Mouse (Mus musculus) cerebellum, postnatal 25 days (tissue): ENCODE results near the gene Phrf1.
A peak's percentile ranks its signal among the peaks of the same experiment; 100 is the strongest.
"Not testable (repeated sequence)": the region's sequence is repeated elsewhere in the genome, so short reads cannot be mapped to it uniquely, and the experiment has no call there.

Experiments used
- DNase-seq, 2 experiments: peaks; one replicate each; pipeline ENCODE4 v3.0.0; 2021; ENCODE audit warnings: mixed read lengths in 2 of 2

The Phrf1 gene

DNA sequence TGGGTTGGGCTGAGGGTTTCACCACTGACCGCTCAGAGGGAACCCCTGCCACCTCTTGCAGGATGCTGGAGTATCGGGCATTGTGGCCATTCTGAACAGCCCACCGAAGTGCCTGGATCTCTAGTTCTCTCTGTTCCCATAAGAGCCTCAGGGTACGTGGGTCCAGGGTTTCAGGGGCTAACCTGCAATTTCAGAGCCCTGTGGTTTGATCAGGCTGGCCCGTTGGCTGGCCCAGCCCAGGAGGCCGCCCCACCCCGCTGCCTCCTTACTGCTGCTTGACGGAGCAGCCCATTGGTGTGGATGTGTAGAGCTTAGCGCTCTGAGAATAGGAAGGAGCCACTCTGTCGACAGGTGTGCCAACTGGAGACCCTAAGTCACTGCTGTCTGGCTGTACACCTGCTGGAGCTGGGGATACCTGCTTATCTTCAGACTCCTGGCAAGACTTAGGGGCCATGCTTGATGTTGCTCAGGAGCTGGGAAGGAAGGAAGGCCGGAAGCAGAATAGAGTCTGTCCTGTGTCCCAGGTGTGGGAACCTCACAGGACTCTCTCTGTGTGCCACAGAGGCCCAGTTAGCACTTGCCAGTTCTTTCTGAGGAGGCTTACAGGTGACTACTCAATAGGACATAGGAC lies 14.9 kb upstream of the Phrf1 start, which contains the start of gene Lmntd2:
Lmntd2 (minus strand) TSS at position 476 of the 631 bp plus-strand sequence.
- no peak for DNase-seq

DNA sequence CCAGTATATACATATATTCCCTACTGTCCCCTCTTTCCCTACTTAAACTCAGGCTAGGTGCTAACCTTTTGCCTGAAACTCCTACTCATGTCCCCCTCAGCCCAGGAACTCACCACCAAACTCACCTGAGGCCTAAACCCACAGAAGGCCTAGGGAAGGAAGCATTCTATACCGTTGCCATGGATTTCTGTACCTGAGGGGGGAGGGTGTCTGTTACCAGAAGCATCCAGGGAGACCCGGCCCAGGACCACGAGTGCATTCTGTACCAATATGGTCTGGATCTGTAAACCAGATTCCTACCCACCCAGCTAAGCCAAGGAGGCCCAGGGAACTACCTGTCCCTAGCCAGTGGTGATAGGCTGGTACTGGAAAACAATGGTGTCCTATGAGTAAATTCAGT lies 14.3 kb upstream of the Phrf1 start:
- DNase-seq: no peak

DNA sequence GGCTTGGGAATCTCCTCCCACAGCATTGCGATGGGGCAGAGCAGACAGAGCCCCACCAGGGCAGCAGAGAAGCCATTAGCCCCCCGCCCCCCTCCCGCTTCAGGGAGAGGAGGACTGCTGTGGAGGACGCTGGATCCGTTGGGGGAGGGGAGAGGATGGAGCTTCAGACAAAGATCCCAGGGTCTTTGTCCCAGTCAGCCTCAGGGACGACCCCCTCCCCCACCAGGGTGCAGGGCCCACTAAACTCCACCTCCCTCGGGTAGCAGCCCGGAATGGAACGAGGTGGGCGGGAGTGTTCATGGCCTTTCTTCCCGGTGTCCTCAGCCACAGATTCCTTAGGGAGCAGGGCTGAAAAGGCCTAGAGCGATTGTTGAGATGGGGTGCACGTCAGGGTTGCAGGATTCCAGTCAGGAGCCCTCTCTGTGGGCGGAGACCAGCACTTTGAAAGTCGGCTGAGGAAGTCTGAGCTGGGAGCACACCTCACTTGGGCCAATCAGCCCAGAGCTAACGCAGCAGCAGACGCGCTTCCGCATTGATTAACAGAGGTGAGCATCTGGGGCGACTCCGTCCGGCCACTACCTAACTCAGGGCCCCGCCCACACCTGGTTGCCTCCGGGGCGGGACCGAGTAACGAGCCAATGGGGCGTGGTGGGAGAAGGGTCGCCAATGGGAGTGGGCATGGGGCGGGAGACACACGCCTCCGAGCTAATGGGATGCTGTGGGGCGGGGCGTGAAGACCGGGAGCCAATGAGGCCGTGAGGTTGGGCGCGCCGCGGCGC lies 13.3 kb upstream of the Phrf1 start, which contains the start of gene Rassf7:
Rassf7 (plus strand) TSS at position 760 of the 779 bp plus-strand sequence.
- peak; percentile 86 to 93 for DNase-seq

DNA sequence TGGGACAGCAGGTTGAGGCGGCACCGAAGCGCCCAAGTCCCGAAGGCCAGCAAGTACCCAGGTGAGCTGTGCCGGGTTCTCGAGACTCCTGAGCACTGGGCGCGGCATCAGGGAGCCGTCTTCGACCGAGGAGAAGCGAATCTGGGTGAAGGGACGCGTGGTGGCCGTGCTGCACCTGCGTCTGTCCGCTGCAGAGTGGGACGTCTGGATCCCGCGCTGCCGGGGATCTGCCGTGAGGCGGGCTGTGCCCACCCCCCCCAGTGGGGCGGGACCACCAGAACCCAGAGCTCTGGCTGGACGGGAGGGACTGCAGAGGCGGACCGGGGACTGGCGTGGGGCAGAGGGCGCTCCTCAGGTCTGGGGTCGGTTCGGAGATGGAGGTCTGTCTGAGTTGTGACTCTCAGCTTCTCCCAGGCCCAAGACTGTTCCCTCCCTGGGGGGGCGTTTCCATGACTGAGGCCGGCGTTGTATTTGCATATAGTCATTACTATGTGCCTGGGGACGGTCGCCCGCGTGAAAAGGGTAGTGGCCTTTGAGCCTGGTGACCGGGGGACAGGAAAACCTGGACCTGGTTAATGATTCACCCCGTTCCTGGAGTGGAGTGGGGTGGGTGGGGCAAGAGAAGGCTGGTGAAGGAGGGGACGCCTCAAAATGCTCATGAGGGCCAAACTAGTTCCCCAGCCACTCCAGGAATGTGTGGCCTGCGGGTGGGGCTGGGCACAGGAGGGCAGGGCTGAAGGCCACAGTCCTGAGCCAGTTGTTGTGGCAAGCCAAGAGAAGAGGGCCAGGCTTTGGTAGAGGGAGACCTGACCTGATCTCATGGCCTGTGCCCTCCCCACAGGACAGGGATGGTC lies 12.5 kb upstream of the Phrf1 start:
- DNase-seq: no peak

DNA sequence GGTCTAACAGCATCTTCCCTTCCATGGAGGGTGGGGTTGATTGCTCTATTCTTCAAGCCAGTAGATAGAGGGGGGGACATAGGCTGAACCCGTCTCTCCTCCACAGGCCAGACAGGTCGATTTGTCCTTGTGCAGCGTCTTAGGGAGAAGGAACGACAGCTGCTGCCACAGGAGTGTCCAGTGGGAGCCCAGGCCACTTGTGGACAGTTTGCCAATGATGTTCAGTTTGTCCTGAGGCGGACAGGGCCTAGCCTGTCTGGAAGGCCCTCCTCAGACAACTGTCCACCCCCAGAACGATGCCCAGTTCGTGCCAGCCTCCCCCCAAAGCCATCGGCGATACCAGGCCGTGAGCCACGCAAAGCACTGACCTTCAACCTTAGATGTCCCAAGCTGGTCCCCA lies 11.7 kb upstream of the Phrf1 start:
- DNase-seq: no peak

DNA sequence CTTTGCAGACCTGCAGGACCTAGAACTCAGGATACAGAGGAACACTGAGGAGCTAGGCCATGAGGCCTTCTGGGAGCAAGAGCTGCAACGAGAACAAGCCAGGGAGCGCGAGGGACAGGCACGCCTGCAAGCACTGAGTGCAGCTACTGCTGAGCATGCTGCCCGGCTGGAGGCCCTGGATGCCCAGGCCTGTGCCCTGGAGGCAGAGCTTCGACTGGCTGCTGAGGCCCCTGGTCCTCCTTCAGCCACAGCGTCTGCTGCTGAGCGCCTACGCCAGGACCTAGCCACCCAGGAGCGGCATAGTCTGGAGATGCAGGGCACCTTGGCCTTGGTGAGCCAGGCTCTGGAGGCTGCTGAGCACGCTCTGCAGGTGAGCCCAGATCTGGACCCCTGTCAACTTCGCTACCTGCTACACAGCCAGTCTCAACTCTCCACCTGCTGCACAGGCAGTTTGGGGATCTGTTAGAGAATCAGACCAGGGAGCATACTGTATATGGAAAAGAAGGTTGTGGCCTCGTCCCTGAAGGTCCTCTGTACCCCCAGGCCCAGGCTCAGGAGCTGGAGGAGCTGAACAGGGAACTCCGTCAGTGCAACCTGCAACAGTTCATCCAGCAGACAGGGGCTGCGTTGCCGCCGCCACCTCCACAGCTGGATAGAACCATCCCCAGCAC lies 11.1 kb upstream of the Phrf1 start:
- no peak for DNase-seq

DNA sequence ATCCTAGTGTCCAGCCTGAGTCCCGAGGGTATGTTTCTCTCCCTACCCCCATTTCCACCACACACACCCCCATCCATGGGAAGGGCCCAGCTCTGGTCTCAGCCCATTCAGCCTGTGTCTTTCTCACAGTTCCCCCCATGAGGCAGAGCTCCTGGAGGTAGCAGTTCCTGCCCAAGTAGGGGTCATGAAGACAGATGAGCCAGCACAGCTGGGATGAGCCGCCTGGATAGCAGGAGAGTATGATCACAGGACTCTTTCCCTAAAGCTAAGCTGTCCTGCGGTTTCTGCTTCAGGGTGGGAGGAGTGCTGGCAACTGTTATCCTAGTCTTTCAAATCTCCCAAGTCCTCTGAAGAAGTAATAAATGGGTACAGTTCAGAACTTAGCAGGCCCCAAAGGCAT lies 10.4 kb upstream of the Phrf1 start:
- no peak for DNase-seq

DNA sequence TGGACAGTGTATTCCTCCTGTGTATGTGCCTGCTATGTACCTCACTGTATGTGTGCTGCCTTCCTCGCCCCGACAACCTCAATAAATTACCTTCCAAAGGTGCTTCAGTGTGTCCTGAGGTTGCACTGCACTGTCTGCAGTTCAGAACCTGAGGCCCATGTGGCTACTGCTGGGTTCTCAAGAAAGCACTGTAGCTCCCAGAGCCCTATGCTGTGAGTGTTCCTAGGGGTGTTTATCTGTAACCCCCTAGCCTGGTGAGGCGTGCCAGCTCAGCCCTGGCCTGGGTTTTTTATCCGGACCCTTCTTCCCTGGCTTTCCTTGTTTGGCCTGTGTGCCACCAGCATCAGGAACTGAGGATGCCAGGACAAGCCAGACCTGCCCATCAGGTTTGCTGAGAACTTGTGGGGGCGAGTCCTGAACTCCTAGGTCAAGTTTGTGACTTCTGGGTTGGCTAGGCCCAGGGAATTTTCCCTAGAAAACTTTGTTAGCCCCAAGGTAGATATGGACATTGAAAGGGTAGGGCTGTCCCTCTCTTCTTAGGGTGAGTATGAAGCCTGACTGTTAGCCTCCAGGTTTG lies 9.9 kb upstream of the Phrf1 start:
- DNase-seq: no peak

DNA sequence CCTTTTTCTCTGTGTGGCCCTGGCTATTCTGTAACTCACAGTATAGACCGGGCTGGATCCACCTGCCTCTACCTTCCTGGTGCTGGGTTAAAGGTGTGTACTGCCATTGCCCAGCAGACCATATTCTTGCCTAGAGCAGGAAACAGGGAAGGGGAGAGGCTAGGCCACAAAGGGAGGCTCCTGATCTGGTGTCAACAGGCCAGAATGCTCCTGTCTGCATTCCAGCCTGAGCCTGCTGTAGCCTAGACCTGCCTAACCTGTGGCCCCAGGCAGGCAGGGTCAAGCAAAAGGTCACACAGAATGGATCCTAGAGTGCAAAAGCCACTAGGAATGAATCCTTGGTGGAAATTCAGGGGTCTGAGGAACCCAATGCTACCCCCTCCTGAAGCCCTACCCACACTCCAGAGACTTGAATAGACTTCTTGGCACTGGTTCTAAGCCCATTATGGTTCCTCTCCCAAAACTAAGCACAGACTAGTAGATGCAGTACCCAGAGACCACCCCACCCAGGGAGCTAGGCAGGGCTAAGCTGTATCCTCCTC lies 9.0 kb upstream of the Phrf1 start:
- DNase-seq: no peak

DNA sequence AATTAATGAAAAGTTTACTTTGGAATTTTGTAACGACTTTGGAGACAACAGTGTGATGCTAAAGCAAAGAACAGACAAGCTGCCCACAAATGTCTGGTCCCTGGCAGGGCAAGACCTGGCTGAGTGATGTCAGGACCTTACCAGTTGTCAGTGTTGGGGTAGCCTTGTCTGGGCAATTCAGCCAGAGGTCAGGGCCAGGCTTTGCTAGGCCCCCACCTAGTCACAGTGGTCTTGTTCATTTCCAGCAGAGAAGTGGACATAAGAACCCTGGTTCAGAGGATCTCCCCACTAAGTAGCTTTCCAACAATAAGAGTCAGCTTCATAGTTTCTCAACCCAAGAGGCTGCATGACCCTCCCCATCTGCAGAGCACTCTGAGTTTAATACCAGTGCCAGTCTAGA lies 8.2 kb upstream of the Phrf1 start:
- no peak for DNase-seq

DNA sequence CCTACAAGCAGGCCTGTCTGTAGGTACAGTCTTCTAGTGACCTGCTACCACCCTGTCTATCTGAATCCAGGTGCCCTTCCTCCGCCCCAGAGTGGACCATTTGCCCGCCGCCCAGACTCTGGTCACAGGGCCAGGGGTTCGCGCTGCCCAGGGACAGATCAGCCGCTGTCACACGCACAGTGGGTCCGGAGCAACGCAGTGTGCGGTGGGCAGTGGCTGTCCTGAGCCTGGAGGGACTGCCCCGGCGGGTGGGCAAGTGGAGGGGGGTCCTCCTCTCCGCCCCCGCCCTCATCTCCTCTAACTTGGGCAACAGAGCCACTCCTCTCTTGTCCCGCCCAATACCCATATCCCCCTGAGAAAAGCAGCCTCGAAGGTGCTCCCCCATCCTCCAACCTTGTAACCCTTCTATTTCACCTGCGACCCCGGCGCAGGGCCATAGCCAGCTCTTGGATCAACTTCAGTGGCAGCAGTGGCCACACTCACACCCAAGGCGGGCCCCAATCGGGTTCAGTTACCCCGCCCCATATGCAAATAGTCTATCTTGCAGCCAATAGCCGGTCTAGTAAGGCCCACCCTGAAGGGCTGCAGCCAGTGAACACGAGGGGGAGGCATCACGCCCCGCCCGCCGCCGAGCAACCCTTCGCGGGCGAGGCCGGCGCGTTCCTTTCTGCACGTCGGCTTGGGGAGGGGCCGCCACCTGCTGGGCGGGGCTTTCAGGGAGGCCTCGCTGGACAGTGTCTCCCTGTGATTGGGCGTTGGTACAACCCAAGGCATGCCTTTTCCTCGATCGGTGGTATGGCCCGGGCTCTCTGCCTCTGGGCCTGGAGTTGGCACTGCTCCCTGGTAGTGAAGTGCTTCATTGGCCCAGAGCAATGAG lies 7.1 kb upstream of the Phrf1 start:
- peak; percentile 89 to 94 for DNase-seq

DNA sequence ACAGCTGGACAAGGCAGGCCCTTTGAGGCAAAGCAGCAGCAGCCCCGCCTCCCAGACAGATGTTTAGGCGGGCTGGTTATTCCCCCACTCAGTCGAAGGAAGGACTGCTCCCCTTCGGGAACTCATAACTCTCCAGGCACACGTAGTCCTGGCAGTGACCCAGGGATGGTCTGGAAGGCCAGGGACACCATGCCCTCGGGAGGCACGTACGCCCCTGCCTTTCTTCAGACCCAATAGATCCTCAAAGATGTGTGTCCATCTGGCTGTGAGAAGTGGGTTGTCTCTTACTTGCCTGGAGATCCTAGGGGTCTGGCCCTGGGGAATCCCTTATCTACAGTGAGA lies 6.5 kb upstream of the Phrf1 start:
- no peak for DNase-seq

DNA sequence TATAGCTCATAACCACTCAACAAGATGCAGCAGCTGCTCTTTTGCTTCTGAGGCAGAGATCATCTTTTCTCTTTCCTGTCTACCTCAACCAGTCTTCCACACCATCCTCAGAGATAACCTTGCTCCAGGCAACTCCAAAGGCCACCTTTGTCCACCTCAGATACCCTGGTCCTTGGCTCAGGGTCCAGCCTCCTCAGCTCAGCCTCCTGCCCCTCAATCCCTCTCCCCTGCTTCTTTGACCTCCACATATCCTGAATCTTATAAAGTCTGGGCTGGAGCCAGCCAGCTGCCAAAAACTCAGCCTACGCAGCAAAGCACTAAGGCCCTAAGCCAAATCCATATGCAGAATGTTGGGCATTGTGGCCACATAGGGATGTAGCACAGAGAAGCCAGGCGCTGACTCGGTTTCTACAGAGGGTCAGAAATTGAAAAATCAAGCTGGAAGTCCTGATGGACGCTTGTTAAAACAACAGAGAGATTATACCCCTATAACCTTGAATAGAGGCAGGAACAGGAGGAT lies 5.8 kb upstream of the Phrf1 start:
- no peak for DNase-seq

DNA sequence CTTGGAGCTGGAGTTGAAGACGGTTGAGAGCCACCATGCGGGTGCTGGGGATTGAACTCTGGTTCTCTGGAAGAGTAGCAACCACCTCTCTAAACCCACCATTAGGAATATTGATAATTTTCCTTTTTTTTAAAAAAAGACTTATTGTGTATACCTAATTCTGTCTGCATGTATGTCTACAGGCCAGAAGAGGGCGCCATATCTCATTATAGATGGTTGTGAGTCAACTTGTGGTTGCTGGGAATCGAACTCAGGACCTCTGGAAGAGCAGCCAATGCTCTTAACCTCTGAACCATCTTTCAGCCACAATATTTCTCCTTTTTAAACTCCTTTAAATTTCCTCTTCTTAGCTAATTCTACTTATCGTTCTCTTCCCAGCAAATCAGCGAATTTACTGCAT lies 2.0 kb upstream of the Phrf1 start:
- DNase-seq: no peak

DNA sequence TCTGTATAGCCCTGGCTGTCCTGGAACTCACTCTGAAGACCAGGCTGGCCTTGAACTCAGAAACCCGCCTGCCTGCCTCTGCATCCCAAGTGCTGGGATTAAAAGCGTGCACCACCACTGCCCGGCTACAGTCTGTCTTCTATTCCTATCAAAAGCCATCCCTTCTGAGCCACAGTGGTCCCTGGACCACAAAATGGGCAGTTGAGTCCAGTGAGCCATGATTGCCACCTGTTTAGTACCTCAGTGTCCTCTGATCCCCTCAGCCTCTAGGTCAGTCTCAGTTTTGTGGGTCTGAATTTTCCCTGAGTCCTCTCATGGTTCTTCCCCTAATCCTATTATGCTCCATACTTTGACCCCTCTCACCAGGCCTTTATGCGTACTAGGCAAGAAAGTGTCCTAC lies 788 bp upstream of the Phrf1 start:
- no peak for DNase-seq

DNA sequence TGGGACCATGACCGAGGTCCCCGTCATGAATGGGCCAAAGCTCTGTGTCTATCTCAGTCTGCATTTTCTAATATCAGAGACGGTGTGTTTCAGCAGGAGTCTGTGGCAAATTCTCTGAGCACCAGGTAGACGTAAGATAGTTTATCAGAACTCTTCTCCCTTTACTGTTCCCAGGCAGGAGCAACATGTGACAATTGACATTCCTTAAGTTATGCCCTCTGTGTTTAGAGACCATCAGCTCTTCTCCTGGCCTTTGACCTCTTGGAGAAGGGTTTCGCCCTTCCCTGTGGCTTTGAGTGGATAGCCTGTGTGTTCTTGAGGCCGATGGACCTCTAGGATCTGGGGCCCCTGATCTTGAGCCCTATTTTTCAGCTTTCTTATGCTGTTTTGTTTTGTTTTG lies 1.1 kb downstream of the Phrf1 start:
- DNase-seq: no peak

DNA sequence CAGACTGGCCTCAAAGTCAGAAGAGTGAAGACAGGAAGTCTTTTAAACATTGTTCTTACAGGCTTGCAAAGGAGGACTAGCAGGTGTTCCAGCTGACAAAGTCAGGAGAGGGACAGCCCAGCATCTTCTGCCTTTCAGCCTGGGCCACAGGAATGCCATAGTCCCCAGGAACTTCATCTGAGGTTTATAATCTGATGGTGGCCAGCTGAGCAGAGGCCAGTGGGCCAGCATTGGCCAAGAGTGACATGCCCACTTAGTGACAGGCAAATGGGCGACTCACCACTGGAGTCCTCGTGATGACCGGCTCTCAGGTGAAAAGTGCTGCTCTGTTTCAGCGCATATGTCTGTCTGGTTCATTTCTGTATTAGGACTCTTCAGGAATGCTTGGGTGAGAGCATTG lies 2.0 kb downstream of the Phrf1 start:
- DNase-seq: no peak

DNA sequence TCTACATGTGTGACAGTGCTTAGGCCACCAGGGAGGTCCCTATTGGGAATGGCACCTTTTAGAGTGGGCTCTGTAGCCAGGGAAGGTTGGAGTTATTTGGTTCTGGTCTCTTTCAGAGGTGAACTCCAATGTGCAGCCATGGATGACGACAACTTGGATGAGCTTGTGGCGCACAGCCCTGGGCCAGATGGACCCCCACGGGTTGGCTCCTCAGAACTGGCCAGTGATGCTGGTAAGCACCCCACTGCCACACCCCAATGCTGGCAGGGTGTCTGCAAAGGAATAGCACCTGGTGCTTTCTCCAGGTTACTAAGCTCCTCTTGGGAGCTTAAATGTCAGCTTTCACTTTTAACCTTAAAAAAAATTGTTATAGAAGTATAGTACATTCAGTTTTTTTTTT lies 2.5 kb downstream of the Phrf1 start:
- DNase-seq: peak; percentile 53 to 70

DNA sequence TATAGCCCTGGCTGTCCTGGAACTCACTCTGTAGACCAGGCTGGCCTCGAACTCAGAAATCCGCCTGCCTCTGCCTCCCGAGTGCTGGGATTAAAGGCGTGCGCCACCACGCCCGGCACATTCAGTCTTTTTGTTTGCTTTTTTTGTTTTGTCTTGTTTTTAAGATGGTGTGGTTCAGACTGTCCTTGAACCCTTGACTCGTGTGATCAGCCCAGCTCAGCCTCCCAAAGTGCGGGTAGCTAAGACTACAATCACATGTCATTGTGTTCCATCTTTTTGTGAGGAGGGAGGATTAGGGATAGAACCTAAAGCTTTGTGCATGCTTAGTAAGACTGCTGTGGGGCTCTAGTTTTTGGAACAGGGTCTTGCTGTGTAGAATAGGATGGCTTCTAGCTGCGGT lies 3.0 kb downstream of the Phrf1 start:
- no peak for DNase-seq

DNA sequence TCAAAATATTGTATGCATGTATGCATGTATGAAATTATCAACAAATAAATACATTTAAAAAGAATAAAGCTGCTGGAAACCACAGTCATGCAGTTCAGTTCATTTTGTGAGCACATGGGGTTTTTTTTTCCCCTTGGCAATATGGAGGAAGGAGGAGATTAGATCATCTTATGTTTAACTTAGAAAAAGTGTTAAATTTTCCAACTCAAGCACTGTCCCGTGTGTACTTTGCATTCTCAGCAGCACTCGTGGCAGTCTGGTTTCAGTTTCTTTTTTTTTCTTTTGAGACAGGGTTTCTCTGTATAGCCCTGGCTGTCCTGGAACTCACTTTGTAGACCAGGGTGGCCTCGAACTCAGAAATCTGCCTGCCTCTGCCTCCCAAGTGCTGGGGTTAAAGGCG lies 21.9 kb downstream of the Phrf1 start:
- DNase-seq: not testable (repeated sequence)

DNA sequence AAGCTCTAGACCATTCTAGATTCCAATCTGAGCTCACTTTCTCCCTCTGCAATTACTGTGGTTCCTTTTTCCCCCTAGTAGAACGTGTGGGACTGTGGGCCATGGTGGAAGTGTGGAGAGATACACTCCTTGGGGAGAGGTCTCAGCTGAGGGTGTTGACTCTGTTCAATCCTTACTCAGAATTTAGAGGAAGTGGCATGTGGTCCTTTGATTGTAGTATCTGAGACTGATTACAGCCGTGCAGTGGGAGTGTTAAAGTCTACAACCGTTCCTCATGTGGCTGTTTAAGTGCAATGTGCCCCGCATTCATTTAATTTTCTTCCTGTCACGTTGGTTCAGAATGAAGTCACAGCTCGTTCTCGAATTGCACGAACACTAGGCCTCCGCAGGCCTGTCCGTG lies 27.6 kb downstream of the Phrf1 start:
- DNase-seq: no peak
